ENCODE assay signal across 10 mouse cellular contexts in genomic region chr9:92375378-92375777, GRCm38 (mm10).
A peak's percentile ranks its signal among the peaks of the same experiment; 100 is the strongest.
DNase-seq lines count a peak whose midpoint lies in the region; ATAC-seq and TF ChIP-seq lines count a peak whose summit lies in the region.
"Had no signal": no experiment of that assay in that cellular context is flagged by ENCODE, and none has a peak within 500 bp of the region (broad histone marks: within the 10 kb centered on the region; RNA-seq: fewer than 3 reads in every experiment).

No protein-coding gene starts in this region.

- TF ChIP-seq EP300 in MEL (IDR thresholded peaks at IDR 0.05; ENCODE audit: low read depth in 1 of 2, low read length in 2 of 2): no peak

- peak; percentile 67 for TF ChIP-seq RAD21 in MEL (IDR thresholded peaks at IDR 0.05; ENCODE audit: low read depth, low read length)

- no peak for ATAC-seq in kidney, embryonic 14.5 days (ENCODE audit: low FRiP score, low TSS enrichment)
- peak; percentile 42 for ATAC-seq in common myeloid progenitor, adult 5-6 weeks (replicated peaks; ENCODE audit: low read depth, poor library complexity, severe bottlenecking)
- ATAC-seq in megakaryocyte, adult 5-6 weeks (ENCODE audit: poor library complexity, severe bottlenecking): peak; percentile 11

- TF ChIP-seq POLR2A in kidney, adult 2 months (IDR thresholded peaks at IDR 0.05; ENCODE audit: low read depth, low read length): no peak
- TF ChIP-seq POLR2A in MEL (IDR thresholded peaks at IDR 0.05; ENCODE audit: control insufficient read depth in 1 of 2, insufficient read depth in 1 of 2, low read depth in 1 of 2, low read length in 2 of 2, poor library complexity in 1 of 2): no peak

- H3K36me3 ChIP-seq in kidney, adult 2 months (ENCODE audit: control insufficient read depth, insufficient read depth, low read length): no peaks in the 10 kb centered on the region
- H3K36me3 ChIP-seq in kidney, embryonic 14.5 days (ENCODE audit: control insufficient read depth, insufficient read depth, low read length): no peaks in the 10 kb centered on the region
- no peaks in the 10 kb centered on the region for H3K36me3 ChIP-seq in MEL (ENCODE audit: control insufficient read depth in 1 of 2, insufficient read depth in 2 of 2, low read length in 2 of 2)
- H3K36me3 ChIP-seq: forebrain, embryonic 10.5 days; limb, embryonic 10.5 days had no signal

- H3K4me3 ChIP-seq in kidney, adult 2 months (ENCODE audit: insufficient read depth, low read depth, low read length): no peak overlapping the region
- H3K4me3 ChIP-seq in kidney, embryonic 14.5 days (ENCODE audit: low read length): no peak overlapping the region
- H3K4me3 ChIP-seq in MEL (ENCODE audit: control insufficient read depth in 1 of 2, insufficient read depth in 1 of 2, low read depth in 2 of 2, low read length in 2 of 2): no peak overlapping the region
- H3K4me3 ChIP-seq: forebrain, embryonic 10.5 days; limb, embryonic 10.5 days had no signal

- no peaks in the 10 kb centered on the region for H3K79me2 ChIP-seq in MEL (ENCODE audit: control insufficient read depth, insufficient read depth, low read length, poor library complexity)

- H3K9ac ChIP-seq in kidney, embryonic 14.5 days (ENCODE audit: low read depth, low read length): no peak overlapping the region
- H3K9ac ChIP-seq in MEL (ENCODE audit: control insufficient read depth, low read depth, low read length, poor library complexity, severe bottlenecking): no peak overlapping the region

- H3K27me3 ChIP-seq in kidney, adult 2 months (replicated peaks; ENCODE audit: control insufficient read depth, insufficient read depth, low read length): no peaks in the 10 kb centered on the region
- H3K27me3 ChIP-seq in kidney, embryonic 14.5 days (ENCODE audit: control insufficient read depth, insufficient read depth, low read length): no peaks in the 10 kb centered on the region
- no peaks in the 10 kb centered on the region for H3K27me3 ChIP-seq in MEL (ENCODE audit: control insufficient read depth in 1 of 2, insufficient read depth in 2 of 2, low read length in 2 of 2)

- peaks cover 11% of the 10 kb centered on the region for H3K4me1 ChIP-seq in kidney, adult 2 months (ENCODE audit: control insufficient read depth, insufficient read depth, low read length)
- H3K4me1 ChIP-seq in kidney, embryonic 14.5 days (ENCODE audit: control insufficient read depth, insufficient read depth, low read length): no peaks in the 10 kb centered on the region
- H3K4me1 ChIP-seq in MEL (ENCODE audit: control insufficient read depth in 1 of 2, insufficient read depth in 2 of 2, low read length in 2 of 2): peaks cover 0 to 2% of the 10 kb centered on the region in 2 experiments; a peak in 1 of 4 replicates
- H3K4me1 ChIP-seq: forebrain, embryonic 10.5 days had no signal

- DNase-seq in kidney, adult 2 months: peak; percentile 63
- DNase-seq in MEL (ENCODE audit: low read depth, low spot score): peak; percentile 31
- no peak for DNase-seq in spleen, postnatal 10 days (ENCODE audit: low spot score in 2 of 2)
- DNase-seq in adrenal gland, postnatal 14 days: no peak
- DNase-seq: spleen, adult 18-20 months had no signal

- TF ChIP-seq CTCF in kidney, adult 2 months (conservative IDR thresholded peaks at IDR 0.05; ENCODE audit: insufficient read depth, insufficient read length, low read depth, low read length): peak; percentile 37
- TF ChIP-seq CTCF in MEL (IDR thresholded peaks at IDR 0.05 in 2 of 3, conservative IDR thresholded peaks at IDR 0.05 in 1 of 3; ENCODE audit: control insufficient read depth in 1 of 3, insufficient read depth in 1 of 3, low read depth in 2 of 3, low read length in 3 of 3, poor library complexity in 1 of 3, severe bottlenecking in 1 of 3): peak in 1 of 3 experiments; percentile 56; a peak in 2 of 6 replicates

- no peak overlapping the region for H3K4me2 ChIP-seq in kidney, embryonic 14.5 days (replicated peaks; ENCODE audit: low read depth, low read length)

- 27% methylated on average over 8 of the region's 8 CpGs for WGBS in kidney, adult 2 months
- 65% methylated on average over 8 of the region's 8 CpGs for WGBS in kidney, embryonic 14.5 days

- peak overlapping the region; percentile 90 for H3K27ac ChIP-seq in kidney, adult 2 months (ENCODE audit: insufficient read depth, low read depth, low read length)
- no peak overlapping the region for H3K27ac ChIP-seq in kidney, embryonic 14.5 days (ENCODE audit: low read depth, low read length)
- H3K27ac ChIP-seq in MEL (ENCODE audit: control insufficient read depth, low read depth, low read length): no peak overlapping the region
- H3K27ac ChIP-seq: forebrain, embryonic 10.5 days; limb, embryonic 10.5 days had no signal

- no peaks in the 10 kb centered on the region for H3K9me3 ChIP-seq in kidney, embryonic 14.5 days (ENCODE audit: control insufficient read depth, low read length)
- no peaks in the 10 kb centered on the region for H3K9me3 ChIP-seq in MEL (replicated peaks; ENCODE audit: insufficient read depth, low read length)
- H3K9me3 ChIP-seq: forebrain, embryonic 10.5 days; limb, embryonic 10.5 days had no signal

TF ChIP-seq in MEL, 35 proteins besides CTCF, POLR2A, EP300 and RAD21:
- TF ChIP-seq MAFK (IDR thresholded peaks at IDR 0.05; ENCODE audit: borderline replicate concordance, low read depth, low read length): no peak
- no peak for TF ChIP-seq CHD1 (IDR thresholded peaks at IDR 0.05; ENCODE audit: low read depth, low read length)
- TF ChIP-seq GABPA (IDR thresholded peaks at IDR 0.05; ENCODE audit: low read depth, low read length): no peak
- TF ChIP-seq SMC3 (IDR thresholded peaks at IDR 0.05; ENCODE audit: low read depth, low read length): peak; percentile 69
- peak; percentile 64 for TF ChIP-seq ZC3H11A (IDR thresholded peaks at IDR 0.05; ENCODE audit: low read depth, low read length)
- TF ChIP-seq JUND (IDR thresholded peaks at IDR 0.05; ENCODE audit: low read depth, low read length): no peak
- no peak for TF ChIP-seq GATA1 (IDR thresholded peaks at IDR 0.05; ENCODE audit: low read depth, low read length)

Comparison
In these comparisons a context has a peak if more than half of its experiments do, and no peak if none do; other contexts are left out.
1. DNase-seq: peak in kidney, adult 2 months (single experiment) and MEL (single experiment); none in spleen, postnatal 10 days (0 of 2) and adrenal gland, postnatal 14 days (single experiment).